Mouse (Mus musculus): Measurements from ENCODE around the gene Parp1.

DNA sequence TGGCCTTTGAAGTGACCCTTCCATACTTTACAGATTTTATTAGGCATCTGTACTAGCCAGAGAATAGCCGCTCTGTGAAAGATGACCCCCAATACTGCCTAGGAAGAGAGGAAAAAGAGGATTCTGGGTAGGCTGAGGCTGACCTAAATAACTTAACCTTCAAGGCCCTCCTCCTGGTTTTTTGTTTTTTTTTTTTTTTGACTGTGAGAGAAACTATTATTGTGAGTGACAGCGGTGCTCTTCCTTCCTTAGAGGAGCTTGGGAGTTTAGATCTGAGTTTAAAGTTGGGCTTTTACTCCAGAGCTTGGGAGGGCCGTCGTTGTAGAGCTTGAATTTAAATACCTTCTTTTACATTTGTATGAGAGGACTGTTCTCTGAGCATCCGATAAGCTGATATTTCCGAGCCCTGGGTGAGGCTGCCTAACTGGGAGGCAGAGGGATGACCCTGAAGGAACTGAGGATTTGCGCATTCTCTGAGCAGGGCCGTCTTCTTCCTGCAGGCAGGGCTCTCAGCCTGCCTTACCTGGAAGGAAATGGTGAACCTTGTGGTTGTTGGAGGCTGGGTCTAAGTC lies 2.4 kb downstream of the Parp1 start:
- TF ChIP-seq CTCF (IDR thresholded peaks at IDR 0.05; ENCODE audit: low read depth) = no peak
- no peak for TF ChIP-seq EP300 (IDR thresholded peaks at IDR 0.05; ENCODE audit: low read depth)
